11 mouse cellular contexts compared by ENCODE assay signal in the genomic region with DNA sequence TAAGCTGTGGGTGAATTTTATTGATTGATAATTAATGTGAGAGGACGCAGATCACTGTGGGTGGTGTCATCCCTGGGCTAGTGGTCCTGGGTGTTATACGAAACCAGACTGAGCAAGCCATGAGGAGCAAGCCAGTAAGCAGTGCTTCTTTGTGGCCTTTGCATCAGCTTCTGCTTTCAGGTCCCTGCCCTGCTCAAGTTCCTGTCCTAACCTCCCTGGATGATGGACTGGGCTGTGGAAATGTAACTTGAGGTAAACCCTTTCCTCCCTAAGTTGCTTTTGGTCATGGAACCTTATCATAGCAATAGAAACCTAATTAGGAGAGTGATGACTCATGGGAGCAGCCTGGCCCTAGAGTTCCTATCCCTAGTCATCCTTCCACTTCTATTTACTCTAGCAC.
"Had no signal": no experiment of that assay in that cellular context is flagged by ENCODE, and none has a peak within 500 bp of the region (broad histone marks: within the 10 kb centered on the region; RNA-seq: fewer than 3 reads in every experiment).

No protein-coding gene starts in this region.

- DNase-seq: kidney, adult 8-10 months; kidney, postnatal 25 days; layer of hippocampus, postnatal 36 days; liver, embryonic 13.5 days; lung, adult 2 months; lung, postnatal 14 days; lung, postnatal 4 days; thymus, adult 18-20 months; thymus, postnatal 36 days had no signal

- ATAC-seq: midbrain, embryonic 13.5 days; midbrain, embryonic 16.5 days had no signal
